Mouse (Mus musculus) limb, embryonic 13.5 days (tissue): ENCODE measurements around the gene Slc35f5. TPM values are rescaled to one million over a fixed set of nuclear protein-coding genes. Genes with fewer than 3 reads are reported as not detected.
A peak's percentile ranks its signal among the peaks of the same experiment; 100 is the strongest.

Experiments
- ATAC-seq: fragments of 200-750 bp; cut with Nextera tagmentation; 2 replicates; pipeline ENCODE4 v1.8.0; 2017; ENCODE audit warnings: low read depth, moderate number of reproducible peaks, moderate TSS enrichment; ENCODE audit not compliant: low FRiP score
- H3K27ac ChIP-seq: fragments of 300-500 bp; sonication (generic); 2 replicates; pipeline ENCODE4 v1.5.1; 2015; ENCODE audit warnings: inconsistent platforms, mild to moderate bottlenecking, moderate library complexity
- H3K27me3 ChIP-seq: fragments of 300-500 bp; sonication (generic); 2 replicates; pipeline ENCODE4 v1.6.1; 2015; ENCODE audit warnings: mild to moderate bottlenecking, inconsistent platforms
- H3K36me3 ChIP-seq: fragments of 300-500 bp; sonication (generic); 2 replicates; pipeline ENCODE4 v1.6.1; 2015; ENCODE audit warnings: inconsistent platforms, mild to moderate bottlenecking, moderate library complexity
- H3K4me1 ChIP-seq: fragments of 300-500 bp; sonication (generic); 2 replicates; pipeline ENCODE4 v1.6.1; 2015; ENCODE audit warnings: inconsistent platforms
- H3K4me2 ChIP-seq: fragments of 300-500 bp; sonication (generic); replicated peaks from 2 replicates; pipeline ENCODE4 v1.6.1; 2015; ENCODE audit warnings: inconsistent platforms, mild to moderate bottlenecking, moderate library complexity
- H3K4me3 ChIP-seq: fragments of 300-500 bp; sonication (generic); 2 replicates; pipeline ENCODE4 v1.5.1; 2015; ENCODE audit warnings: moderate library complexity, mild to moderate bottlenecking, inconsistent platforms
- H3K9ac ChIP-seq: fragments of 300-500 bp; sonication (generic); 2 replicates; pipeline ENCODE4 v1.6.1; 2015; ENCODE audit warnings: mild to moderate bottlenecking, inconsistent platforms
- H3K9me3 ChIP-seq: fragments of 300-500 bp; sonication (generic); 2 replicates; pipeline ENCODE4 v1.6.1; 2016; ENCODE audit warnings: inconsistent platforms
- WGBS: fragments of 180-500 bp; shearing (Covaris S2); methylation state at CpG from one replicate; pipeline ENCODE4 v1.1.7; 2015; 5-methylcytosine and 5-hydroxymethylcytosine counted together
- polyA plus RNA-seq: library from polyadenylated mRNA; unstranded; fragments of >200 nt; fragmentation: Nextera tagmentation; extraction: Ambion mirVana; gene quantifications from 2 replicates; pipeline ENCODE4 v1.2.1, GENCODE M21; 2015

The Slc35f5 gene
- polyA plus RNA-seq, 1 experiment from 2014 or later = 55.0 TPM

DNA sequence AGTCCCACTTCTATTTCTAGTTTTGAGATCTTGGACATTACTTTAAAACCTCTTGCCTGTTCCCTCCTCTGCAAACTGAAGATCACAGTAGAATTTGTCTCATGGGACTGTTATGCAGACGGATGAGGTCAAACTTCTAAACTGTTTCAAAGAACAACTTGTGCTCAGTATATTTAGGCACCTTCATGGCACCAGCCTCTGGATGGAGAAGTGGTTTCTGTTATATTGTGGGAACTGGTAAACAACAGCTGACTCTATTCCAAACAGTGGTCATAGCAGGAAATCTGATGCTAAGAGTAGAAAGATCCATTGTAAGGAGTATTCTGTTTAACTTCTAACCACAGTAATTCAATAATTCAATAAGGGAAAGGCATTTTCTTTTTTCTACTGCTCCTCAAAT, 17.7 kb downstream of the Slc35f5 start:
- Histone ChIP-seq H3K4me3 (no peak overlapping the region), H3K27me3 (no peaks in the 10 kb centered on the region), H3K4me2 (no peak overlapping the region), H3K9ac (no peak overlapping the region), H3K9me3 (no peaks in the 10 kb centered on the region), H3K4me1 (no peaks in the 10 kb centered on the region), H3K27ac (no peak overlapping the region), H3K36me3 (peaks cover 72% of the 10 kb centered on the region)
- WGBS = 80% methylated on average over 1 of the region's 1 CpGs
- ATAC-seq = no peak

DNA sequence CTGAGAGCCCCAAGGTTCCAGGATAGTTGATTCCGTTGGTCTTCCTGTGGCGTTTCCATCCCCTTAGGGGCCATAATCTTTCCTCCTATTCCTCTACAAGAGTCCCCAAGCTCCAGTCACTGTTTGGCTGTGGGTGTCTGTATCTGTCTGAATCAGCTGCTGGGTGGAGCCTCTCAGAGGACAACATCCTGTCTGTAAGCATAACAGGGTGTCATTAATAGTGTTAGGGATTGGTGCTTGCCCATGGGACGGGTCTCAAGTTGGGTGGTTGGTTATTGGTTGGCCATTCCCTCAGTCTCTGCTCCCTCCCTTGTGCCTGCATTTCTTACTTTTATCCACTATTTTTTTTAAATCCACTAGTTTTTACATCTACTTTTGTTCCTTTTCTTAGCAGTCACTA, 20.7 kb downstream of the Slc35f5 start:
- no peaks in the 10 kb centered on the region for H3K4me1 ChIP-seq
- peaks cover 64% of the 10 kb centered on the region for H3K36me3 ChIP-seq
- H3K27ac ChIP-seq = no peak overlapping the region
- no peak overlapping the region for H3K4me3 ChIP-seq
- no peaks in the 10 kb centered on the region for H3K27me3 ChIP-seq
- H3K9me3 ChIP-seq = no peaks in the 10 kb centered on the region
- ATAC-seq = no peak
- H3K9ac ChIP-seq = no peak overlapping the region
- H3K4me2 ChIP-seq = no peak overlapping the region
- 95% methylated on average over 3 of the region's 3 CpGs for WGBS

DNA sequence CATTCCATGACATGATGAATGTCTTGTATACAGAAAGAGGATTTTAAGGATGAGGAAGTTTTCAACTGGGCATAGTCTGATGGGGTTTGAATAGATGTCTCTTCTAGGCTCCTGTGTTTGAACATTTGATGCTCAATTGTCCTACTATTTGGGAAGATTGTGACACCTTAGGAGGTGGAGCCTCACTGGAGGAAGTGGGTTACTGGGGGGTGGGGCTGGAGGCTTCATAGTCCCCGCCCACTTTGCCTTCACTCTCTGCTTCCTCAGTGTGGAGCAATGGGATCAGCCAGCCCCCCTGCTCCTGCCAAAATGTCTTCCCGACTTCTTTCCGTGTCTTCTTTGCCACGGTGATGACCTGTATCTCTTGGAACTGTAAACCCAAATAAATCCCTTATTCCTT, 43.2 kb downstream of the Slc35f5 start:
- H3K9ac ChIP-seq = no peak overlapping the region
- peaks cover 4% of the 10 kb centered on the region; the same call in 1 of the 2 replicates for H3K4me1 ChIP-seq
- H3K27ac ChIP-seq = no peak overlapping the region

DNA sequence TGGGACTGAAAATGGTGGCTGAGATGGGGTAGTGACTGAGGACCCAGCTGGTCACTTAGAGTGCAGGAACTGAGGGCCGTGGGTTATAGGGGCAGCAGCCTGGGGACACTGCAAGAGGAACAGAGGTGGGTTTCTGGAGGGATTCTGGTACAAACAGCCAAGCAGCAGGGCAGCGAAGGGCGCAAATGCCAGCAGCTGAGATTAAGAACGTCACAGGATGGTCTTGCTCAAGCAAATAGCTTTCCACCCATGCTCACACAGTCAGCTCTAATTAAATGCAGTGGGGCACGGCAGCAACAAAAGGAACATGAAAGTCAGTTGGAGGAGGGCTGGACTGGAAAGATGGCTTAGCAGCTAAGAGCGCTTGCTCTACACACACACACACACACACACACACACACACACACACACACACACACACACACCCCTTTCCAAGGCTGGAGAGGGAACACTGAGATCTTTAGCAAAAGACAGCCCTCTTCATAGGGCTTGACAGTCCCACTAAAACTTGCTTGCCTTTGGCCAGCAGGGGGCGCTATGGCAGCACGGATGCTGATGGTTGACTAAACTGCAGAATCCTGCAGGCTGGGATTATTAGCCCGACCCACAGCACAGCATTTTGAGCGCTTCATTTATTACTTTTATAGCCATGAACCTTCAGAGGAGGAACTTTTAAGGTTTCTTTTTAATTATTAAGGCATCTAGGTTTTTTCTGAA, 46.9 kb downstream of the Slc35f5 start:
- 18% methylated on average over 10 of the region's 10 CpGs for WGBS

More for the DNA sequence above, 43.2 kb downstream of the Slc35f5 start:
- 0 out of 2 replicates have a peak, but pooled peaks cover 3% of the 10 kb centered on the region for H3K27me3 ChIP-seq
- no peaks in the 10 kb centered on the region for H3K36me3 ChIP-seq
- no peak for ATAC-seq
- no peak overlapping the region for H3K4me3 ChIP-seq
- peaks cover 14% of the 10 kb centered on the region for H3K9me3 ChIP-seq
- H3K4me2 ChIP-seq = no peak overlapping the region
- WGBS = 79% methylated on average over 4 of the region's 4 CpGs

DNA sequence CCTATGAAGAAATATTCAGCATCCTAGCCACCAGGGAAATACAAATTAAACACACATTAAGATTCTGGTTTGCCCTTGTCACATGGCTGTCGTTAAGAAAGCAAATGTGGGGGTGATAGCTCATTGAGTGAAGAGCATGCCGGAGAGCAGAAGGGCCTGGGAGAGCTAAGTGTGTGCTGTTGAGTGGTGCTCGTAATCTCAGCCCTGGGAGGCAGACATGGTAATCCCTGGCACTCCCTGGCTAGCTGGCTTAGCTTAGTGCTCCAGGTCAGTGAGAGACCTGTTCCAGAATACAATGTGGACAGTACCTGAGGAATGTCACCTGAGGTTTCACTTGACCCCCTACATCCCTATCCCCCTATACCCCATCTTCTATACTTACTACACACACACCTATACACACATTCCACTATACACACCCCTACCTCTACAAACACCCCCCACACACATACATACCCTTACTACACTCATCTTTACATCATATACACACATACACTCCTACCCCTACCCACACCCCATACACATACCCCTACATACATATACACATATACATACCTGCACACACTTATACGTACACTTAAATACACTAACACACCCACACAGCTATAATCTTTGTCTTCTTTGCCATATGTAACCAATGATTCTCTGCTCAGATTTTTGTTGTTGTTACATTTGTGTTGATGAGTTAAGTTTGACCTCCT, 64.1 kb downstream of the Slc35f5 start:
- WGBS = 69% methylated on average over 4 of the region's 4 CpGs
- no peaks in the 10 kb centered on the region for H3K4me1 ChIP-seq
- no peaks in the 10 kb centered on the region for H3K27me3 ChIP-seq
- no peaks in the 10 kb centered on the region for H3K9me3 ChIP-seq
- H3K9ac ChIP-seq = no peak overlapping the region
- no peak for ATAC-seq
- no peak overlapping the region for H3K4me2 ChIP-seq
- H3K4me3 ChIP-seq = no peak overlapping the region
- H3K36me3 ChIP-seq = no peaks in the 10 kb centered on the region
- H3K27ac ChIP-seq = no peak overlapping the region

More for the DNA sequence above, 46.9 kb downstream of the Slc35f5 start:
- peak; percentile 91 for ATAC-seq
- peaks cover 4% of the 10 kb centered on the region; the same call in 1 of the 2 replicates for H3K4me1 ChIP-seq
- H3K27ac ChIP-seq = no peak overlapping the region
- no peaks in the 10 kb centered on the region for H3K36me3 ChIP-seq
- no peak overlapping the region for H3K9ac ChIP-seq
- H3K9me3 ChIP-seq = no peaks in the 10 kb centered on the region
- no peak overlapping the region for H3K4me2 ChIP-seq
- 0 out of 2 replicates have a peak, but pooled peaks cover 3% of the 10 kb centered on the region for H3K27me3 ChIP-seq
- no peak overlapping the region for H3K4me3 ChIP-seq

DNA sequence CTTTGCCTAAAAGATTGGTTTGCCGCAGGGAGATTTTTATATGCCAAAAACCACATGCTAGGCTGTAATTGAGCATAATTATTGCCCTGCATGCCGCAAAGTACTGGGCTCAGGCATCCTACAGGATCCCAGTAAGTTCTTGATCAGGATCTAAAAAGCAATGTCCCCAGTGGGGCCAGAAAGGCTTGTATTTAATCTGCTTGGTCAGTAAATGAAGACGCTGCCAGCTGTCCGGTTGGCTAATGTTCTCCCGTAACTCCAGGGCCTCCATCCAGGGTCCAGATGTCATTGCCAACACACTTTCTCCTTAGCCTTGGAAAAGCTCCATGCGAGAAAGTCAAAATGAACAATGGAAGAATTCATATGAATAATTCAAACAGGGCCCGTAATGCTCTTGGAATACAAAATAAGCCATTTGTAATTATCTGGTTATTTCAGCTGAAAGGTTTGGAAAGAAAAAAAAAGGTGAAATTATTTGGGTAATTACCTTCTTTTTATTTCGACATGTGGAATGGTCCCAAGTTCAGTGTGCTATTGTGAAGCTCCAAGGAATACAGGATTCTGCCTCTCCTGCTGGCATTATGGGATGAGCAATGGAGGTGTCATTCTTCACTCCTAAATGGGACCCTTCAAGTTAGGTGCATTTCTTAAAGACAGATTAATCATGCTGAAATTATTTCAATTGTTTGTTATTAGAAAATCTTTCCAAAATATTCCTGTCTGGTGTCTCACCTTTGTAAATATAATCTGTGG, 79.3 kb downstream of the Slc35f5 start:
- Histone ChIP-seq H3K9me3 (no peaks in the 10 kb centered on the region; the same call in 1 of the 2 replicates), H3K4me2 (peak overlapping the region; percentile 9; the same call in 1 of the 2 replicates), H3K4me1 (peaks cover 12% of the 10 kb centered on the region), H3K36me3 (no peaks in the 10 kb centered on the region), H3K27me3 (no peaks in the 10 kb centered on the region), H3K27ac (no peak overlapping the region), H3K9ac (no peak overlapping the region), H3K4me3 (no peak overlapping the region)
- ATAC-seq = peak; percentile 44; the same call in 1 of the 2 replicates
- 55% methylated on average over 8 of the region's 8 CpGs for WGBS

DNA sequence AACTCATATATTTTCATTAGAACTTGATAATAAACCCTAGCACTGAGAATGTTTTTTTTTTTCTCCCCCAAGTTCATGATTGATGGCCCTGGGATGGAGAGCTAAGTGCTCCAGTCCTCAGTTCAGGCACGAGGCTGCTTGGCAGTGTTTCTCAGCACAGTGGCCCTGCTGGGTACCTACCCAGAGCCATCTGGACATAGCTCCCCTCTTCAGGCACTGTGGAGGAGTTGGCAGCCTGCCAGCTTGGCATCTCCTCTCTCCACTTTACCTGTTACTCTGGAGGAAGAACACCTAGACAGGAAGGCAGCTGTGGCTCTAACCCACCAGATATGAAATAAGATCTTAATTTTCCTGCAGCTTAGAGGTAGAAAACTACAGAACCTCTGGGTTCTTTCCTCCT, 83.2 kb downstream of the Slc35f5 start:
- Histone ChIP-seq H3K27me3 (no peaks in the 10 kb centered on the region), H3K4me3 (no peak overlapping the region), H3K27ac (no peak overlapping the region), H3K36me3 (no peaks in the 10 kb centered on the region), H3K4me2 (no peak overlapping the region), H3K9ac (no peak overlapping the region), H3K9me3 (no peaks in the 10 kb centered on the region), H3K4me1 (peaks cover 12% of the 10 kb centered on the region)
- WGBS = 29% methylated on average over 1 of the region's 1 CpGs
- ATAC-seq = no peak

Other genes starting within 250 kb of the Slc35f5 start
- gene Actr3, start 124.9 kb upstream of the Slc35f5 start, polyA plus RNA-seq = 244 and 250 TPM in 2 replicates
- gene Gpr39, start 116.4 kb downstream of the Slc35f5 start, polyA plus RNA-seq = 0.13 TPM in 1 of 2 replicates, not detected in the other